Mouse (Mus musculus): ENCODE results near the gene Sf3b2.
"Not testable (repeated sequence)": the region's sequence is repeated elsewhere in the genome, so short reads cannot be mapped to it uniquely, and the experiment has no call there.

Sf3b2 gene

GRCm38 (mm10) chr19:5273916-5274315 is 21.3 kb downstream of the Sf3b2 start:
- DNase-seq (ENCODE audit: extremely low read depth, low read depth, low spot score): no peak

- DNase-seq (ENCODE audit: extremely low read depth, low read depth, low spot score): no peak
These were observed 22.2 kb downstream of the Sf3b2 start, which contains the start of gene Pacs1 for GRCm38 (mm10) chr19:5272801-5273733. TSS of gene Pacs1 (minus strand) at chr19:5273119.

- DNase-seq (ENCODE audit: extremely low read depth, low read depth, low spot score): no peak
These were observed 22.9 kb downstream of the Sf3b2 start for GRCm38 (mm10) chr19:5272326-5272795.

GRCm38 (mm10) chr19:5271430-5271829 is 23.8 kb downstream of the Sf3b2 start:
- no peak for DNase-seq (ENCODE audit: extremely low read depth, low read depth, low spot score)

- no peak for DNase-seq (ENCODE audit: extremely low read depth, low read depth, low spot score)
These were observed 25.9 kb downstream of the Sf3b2 start for GRCm38 (mm10) chr19:5269392-5269791.

GRCm38 (mm10) chr19:5268875-5269274 is 26.4 kb downstream of the Sf3b2 start:
- no peak for DNase-seq (ENCODE audit: extremely low read depth, low read depth, low spot score)

- no peak for DNase-seq (ENCODE audit: extremely low read depth, low read depth, low spot score)
These were observed 27.2 kb downstream of the Sf3b2 start for GRCm38 (mm10) chr19:5268017-5268416.

- no peak for DNase-seq (ENCODE audit: extremely low read depth, low read depth, low spot score)
These were observed 28.2 kb downstream of the Sf3b2 start for GRCm38 (mm10) chr19:5267015-5267414.

GRCm38 (mm10) chr19:5257140-5257539 is 38.1 kb downstream of the Sf3b2 start:
- no peak for DNase-seq (ENCODE audit: extremely low read depth, low read depth, low spot score)

- DNase-seq (ENCODE audit: extremely low read depth, low read depth, low spot score): not testable (repeated sequence)
These were observed 58.3 kb downstream of the Sf3b2 start for GRCm38 (mm10) chr19:5236981-5237380.

GRCm38 (mm10) chr19:5232696-5233095 is 62.6 kb downstream of the Sf3b2 start:
- no peak for DNase-seq (ENCODE audit: extremely low read depth, low read depth, low spot score)

GRCm38 (mm10) chr19:5230110-5230509 is 65.1 kb downstream of the Sf3b2 start:
- no peak for DNase-seq (ENCODE audit: extremely low read depth, low read depth, low spot score)

- DNase-seq (ENCODE audit: extremely low read depth, low read depth, low spot score): no peak
These were observed 70.6 kb downstream of the Sf3b2 start for GRCm38 (mm10) chr19:5224624-5225023.

GRCm38 (mm10) chr19:5224077-5224476 is 71.2 kb downstream of the Sf3b2 start:
- DNase-seq (ENCODE audit: extremely low read depth, low read depth, low spot score): no peak
